Mouse (Mus musculus): ENCODE data around the gene Trim39. TPM values are rescaled to one million over a fixed set of nuclear protein-coding genes. Genes with fewer than 3 reads are reported as not detected.
"Not testable (repeated sequence)": the region's sequence is repeated elsewhere in the genome, so short reads cannot be mapped to it uniquely, and the experiment has no call there.

Gene Trim39
- polyA plus RNA-seq, 2 experiments from 2014 or later: 17.2 to 25.9 TPM

DNA sequence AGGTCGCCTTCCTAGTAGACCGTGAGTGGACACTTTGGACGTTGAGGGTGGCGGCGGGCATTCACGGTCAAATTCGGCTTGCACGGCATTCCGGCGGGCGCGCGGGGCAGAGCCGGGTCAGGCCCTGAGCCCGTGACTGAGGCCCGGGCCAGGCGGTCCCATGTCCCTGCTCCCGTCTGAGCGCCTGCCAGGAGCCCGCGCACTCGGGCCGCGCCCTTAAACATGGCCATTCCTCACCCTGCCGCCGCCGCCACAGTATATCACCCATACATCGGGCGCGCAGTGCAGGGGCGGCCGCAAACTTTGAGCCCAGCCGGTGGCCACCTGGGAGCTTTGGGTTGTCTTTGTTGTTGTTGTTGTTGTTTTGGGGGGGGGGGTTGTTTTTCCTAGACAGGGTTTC is 23.2 kb downstream of the Trim39 start:
- no peak for ATAC-seq

DNA sequence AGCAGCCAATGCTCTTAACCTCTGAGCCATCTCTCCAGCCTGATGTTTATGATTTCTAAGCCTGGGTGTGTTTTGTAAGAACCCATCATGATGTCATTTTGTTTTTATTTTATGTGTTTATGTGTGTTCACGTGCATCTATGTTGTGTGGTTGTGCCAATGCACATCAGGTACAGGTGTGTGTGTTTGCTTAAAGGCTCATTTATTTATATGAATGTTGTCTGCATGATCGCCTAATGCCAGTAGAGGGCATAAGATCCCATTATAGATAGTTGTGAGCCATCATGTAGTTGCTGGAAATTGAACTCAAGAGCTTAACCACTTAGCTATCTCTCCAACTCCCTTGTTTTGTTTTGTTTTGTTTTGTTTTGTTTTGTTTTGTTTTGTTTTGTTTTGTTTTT is 26.3 kb downstream of the Trim39 start:
- no peak for ATAC-seq

DNA sequence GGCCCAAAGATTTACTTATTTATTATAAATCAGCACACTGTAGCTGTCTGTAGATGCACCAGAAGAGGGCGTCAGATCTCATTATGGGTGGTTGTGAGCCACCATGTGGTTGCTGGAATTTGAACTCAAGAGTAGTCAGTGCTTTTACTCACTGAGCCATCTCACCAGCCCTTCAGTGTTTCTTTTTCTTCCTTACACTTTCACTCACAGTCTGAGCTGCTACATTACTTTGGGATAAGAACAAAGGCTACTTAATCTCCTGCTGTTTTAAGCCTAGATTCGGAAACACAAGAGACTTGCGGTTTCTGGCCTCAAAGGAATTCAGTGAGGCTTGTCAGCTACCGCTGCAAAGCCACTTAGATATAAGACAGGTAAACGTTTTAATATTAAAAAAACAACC is 28.0 kb downstream of the Trim39 start:
- no peak for ATAC-seq

GRCm38 (mm10) chr17:36240637-36241213 is 31.3 kb downstream of the Trim39 start:
- no peak for ATAC-seq

GRCm38 (mm10) chr17:36237321-36237921 is 34.6 kb downstream of the Trim39 start:
- peak; percentile 17 for ATAC-seq

- not testable (repeated sequence) for ATAC-seq
Observed at GRCm38 (mm10) chr17:36235300-36235699, 36.7 kb downstream of the Trim39 start.

GRCm38 (mm10) chr17:36233572-36233971 is 38.5 kb downstream of the Trim39 start:
- no peak for ATAC-seq

DNA sequence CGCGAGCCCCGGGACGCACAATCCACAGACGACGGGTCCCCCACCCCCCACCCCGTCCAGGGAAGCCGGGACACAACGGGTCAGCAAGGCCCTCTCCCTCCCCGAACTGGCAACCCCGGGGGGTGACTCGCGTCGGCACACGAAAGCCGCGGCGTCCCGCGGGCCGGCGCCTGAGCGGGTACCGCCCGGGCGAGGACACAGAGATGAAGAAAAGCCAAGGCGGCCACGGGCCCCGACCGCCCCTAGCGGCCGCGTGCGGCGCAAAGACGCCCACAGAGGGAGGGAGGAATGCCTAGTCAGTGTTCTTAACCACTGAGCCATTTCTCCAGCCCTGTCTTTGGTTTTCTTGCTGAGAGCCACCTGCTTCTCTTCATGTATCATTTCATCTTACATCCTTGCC is 40.7 kb downstream of the Trim39 start:
- no peak for ATAC-seq

- ATAC-seq: peak; percentile 59
Observed at GRCm38 (mm10) chr17:36229046-36229445, 43.0 kb downstream of the Trim39 start.

GRCm38 (mm10) chr17:36226921-36227320 is 45.1 kb downstream of the Trim39 start:
- peak; percentile 48 for ATAC-seq

DNA sequence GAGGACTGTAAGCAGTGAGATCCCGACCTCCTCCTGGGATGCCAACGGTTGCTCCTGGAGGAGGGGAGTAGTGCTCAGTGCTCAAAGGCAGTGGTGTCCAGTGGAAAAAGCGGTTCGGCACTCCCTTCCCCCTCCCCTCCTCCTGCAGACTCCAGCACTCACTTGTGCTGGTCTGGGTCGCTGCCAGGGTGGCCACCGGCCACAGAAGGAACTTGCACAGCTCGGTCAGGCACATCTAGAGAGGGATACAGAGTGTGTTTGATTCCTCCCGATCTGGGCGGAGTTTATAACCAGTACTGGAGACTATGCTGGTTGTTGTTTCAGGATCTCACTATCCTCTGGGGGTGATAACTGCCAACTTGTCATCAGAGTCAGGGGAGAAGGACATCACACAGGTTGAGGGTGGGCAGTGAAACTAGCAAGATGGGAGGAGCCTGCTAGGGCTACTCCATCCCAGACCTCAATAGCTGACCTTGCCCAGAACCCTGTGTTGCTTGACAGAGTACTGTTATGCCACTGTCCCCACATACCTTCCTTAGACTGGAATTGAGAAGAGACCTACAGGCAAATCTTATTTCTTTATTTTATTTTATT is 46.7 kb downstream of the Trim39 start:
- no peak for ATAC-seq

GRCm38 (mm10) chr17:36224451-36224850 is 47.6 kb downstream of the Trim39 start:
- ATAC-seq: no peak

- no peak for ATAC-seq
Observed at GRCm38 (mm10) chr17:36218594-36219155, 53.4 kb downstream of the Trim39 start.

- ATAC-seq: no peak
Observed at GRCm38 (mm10) chr17:36215586-36215985, 56.5 kb downstream of the Trim39 start.

Other genes starting within 250 kb of the Trim39 start
- gene H2-T23, start 239.4 kb downstream of the Trim39 start, polyA plus RNA-seq (2017; shearing (Covaris generic)): 1,000 to 10,000 TPM in 1 of 2 experiments, 100 to 1,000 TPM in 1; 829 to 1,151 TPM
- 100 to 1,000 TPM; 407 to 526 TPM for gene H2-T22, start 229.5 kb downstream of the Trim39 start, polyA plus RNA-seq (2017; shearing (Covaris generic))
- under 1 TPM in 1 of 2 experiments, not detected in 1; 0.66 TPM for gene Gm6034, start 229.3 kb downstream of the Trim39 start, polyA plus RNA-seq (2017; shearing (Covaris generic))
- gene Gm11127, start 213.9 kb downstream of the Trim39 start, polyA plus RNA-seq (2017; shearing (Covaris generic)): not detected
- 1 to 10 TPM; 1.4 to 1.9 TPM for gene Gm19684, start 150.6 kb downstream of the Trim39 start, polyA plus RNA-seq (2017; shearing (Covaris generic))
- under 1 TPM in 1 of 2 experiments, not detected in 1; 0.62 TPM for gene Gm7030, start 142.8 kb downstream of the Trim39 start, polyA plus RNA-seq (2017; shearing (Covaris generic))
- 1 to 10 TPM; 2.5 to 5.0 TPM for gene Gm8909, start 103.7 kb downstream of the Trim39 start, polyA plus RNA-seq (2017; shearing (Covaris generic))
- 1 to 10 TPM in 1 of 2 experiments, under 1 TPM in 1; 0.95 to 1.3 TPM for gene H2-T3, start 82.0 kb downstream of the Trim39 start, polyA plus RNA-seq (2017; shearing (Covaris generic))
- 100 to 1,000 TPM; 191 to 211 TPM for gene Rpp21, start 14.2 kb downstream of the Trim39 start, polyA plus RNA-seq (2017; shearing (Covaris generic))
- gene H2-M10.2, start 14.2 kb upstream of the Trim39 start, polyA plus RNA-seq (2017; shearing (Covaris generic)): under 1 TPM in 1 of 2 experiments, not detected in 1; 0.39 TPM
- not detected for gene H2-M10.1, start 53.9 kb upstream of the Trim39 start, polyA plus RNA-seq (2017; shearing (Covaris generic))
- gene H2-M10.3, start 96.2 kb upstream of the Trim39 start, polyA plus RNA-seq (2017; shearing (Covaris generic)): not detected
- not detected for gene H2-M10.4, start 190.1 kb upstream of the Trim39 start, polyA plus RNA-seq (2017; shearing (Covaris generic))

Measured in CD4-positive, CD25-positive, alpha-beta regulatory T cell, adult 4 months (primary cell).